Mouse (Mus musculus) urinary bladder, postnatal 36 days (tissue): ENCODE measurements at regions not wholly inside any gene's neighbourhood (a gene's known extent, or its start where the extent isn't known, plus 50 kb on each side); places are given as distances from the start of the nearest gene placed in this dataset.

ENCODE experiments used
- DNase-seq, 2 experiments: peaks; one replicate each; pipeline ENCODE4 v3.0.0; 2022; ENCODE audit warnings: low spot score in 2 of 2, mixed read lengths in 1 of 2

GRCm38 (mm10) chr4:142467920-142468319, 228.7 kb upstream of the Kazn start:
- no peak for DNase-seq

GRCm38 (mm10) chr4:142465226-142465625, 226.0 kb upstream of the Kazn start:
- no peak for DNase-seq

- no peak for DNase-seq
Observed at GRCm38 (mm10) chr4:142464066-142464465, 224.9 kb upstream of the Kazn start.

GRCm38 (mm10) chr4:142460468-142461086, 221.4 kb upstream of the Kazn start:
- no peak for DNase-seq

GRCm38 (mm10) chr4:142452614-142453013, 213.4 kb upstream of the Kazn start:
- DNase-seq = no peak

DNA sequence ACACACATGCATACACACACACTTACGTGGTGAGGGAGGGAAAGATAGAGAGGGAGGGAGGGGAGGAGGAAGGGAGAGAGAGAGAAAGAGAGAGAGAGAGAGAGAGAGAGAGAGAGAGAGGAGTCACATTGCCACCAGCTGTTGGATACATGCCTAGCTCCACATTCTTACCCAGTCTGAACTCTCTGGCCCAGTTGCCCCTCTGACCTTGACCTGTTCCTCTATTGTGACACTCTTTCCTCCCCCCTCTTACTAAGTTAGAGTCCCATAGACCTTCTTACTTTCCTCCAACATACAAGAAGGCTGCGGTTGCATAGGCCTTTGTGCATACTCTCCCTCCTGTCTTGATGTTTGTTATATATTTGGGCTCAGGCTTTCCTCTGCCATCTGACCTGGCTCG, 211.7 kb upstream of the Kazn start:
- DNase-seq = no peak

DNA sequence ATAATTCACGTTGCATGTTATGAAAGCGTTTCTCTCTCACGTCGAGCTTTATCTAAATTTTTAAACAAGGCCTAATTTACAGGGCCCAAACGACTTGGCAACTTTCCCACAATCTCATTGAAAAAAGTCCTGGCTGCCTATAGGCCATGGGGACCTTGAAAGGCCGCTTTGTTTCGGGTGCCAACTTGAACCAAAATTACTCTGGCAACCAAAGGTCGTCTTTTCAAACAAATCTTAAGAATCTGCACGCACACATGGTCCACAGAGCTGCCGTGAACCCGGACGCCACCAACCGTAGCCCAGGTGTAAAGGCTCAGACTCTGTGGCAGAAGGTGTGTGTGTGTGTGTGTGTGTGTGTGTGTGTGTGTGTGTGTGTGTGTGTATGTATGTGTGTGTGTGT, 210.5 kb upstream of the Kazn start:
- no peak for DNase-seq

DNA sequence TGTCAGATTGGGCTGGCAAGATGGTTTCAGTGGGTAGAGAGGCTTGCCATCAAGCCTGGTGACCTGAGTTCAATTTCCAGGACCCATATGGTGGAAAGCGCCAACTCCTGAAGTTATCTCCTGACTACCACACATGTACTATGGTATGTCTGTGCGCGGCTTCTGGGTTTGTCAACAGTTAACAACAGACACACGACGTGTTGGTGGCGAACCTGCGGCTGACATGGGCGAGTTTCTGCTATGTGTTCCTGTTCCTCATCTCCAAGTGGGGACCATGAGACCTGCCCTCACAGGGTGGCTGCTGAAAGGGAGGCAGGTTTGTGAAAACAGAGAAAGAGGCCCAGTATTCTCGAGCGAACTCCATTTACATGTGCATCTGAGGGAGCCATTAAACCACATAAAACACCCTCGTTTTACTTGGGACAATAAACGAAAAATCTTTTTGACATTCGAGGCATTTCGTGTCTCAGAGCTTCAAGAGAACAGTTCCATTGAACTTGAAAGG, 210.0 kb upstream of the Kazn start:
- DNase-seq = no peak

DNA sequence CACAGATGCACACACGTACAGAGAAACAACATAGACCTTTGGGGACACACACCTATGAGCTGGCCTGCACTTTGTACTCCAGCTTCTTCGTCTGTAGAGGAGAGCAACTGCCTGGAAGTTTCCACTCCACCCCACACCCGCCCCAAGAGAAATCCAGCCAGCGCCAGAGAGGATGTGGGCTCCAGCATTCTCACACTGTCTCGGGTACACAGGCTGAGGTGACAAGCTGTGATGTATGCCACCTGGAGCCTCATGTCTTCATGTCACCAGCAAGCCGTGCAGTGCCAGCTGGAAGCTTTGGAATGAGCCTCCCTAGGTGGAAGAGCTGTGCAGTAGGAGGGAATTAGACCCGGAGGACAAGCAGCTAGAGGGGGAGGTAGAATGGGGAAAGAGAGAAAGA, 208.3 kb upstream of the Kazn start:
- DNase-seq = no peak

- DNase-seq = peak in 1 of 2 experiments; percentile 26
Observed at GRCm38 (mm10) chr4:142441045-142441444, 201.8 kb upstream of the Kazn start.

DNA sequence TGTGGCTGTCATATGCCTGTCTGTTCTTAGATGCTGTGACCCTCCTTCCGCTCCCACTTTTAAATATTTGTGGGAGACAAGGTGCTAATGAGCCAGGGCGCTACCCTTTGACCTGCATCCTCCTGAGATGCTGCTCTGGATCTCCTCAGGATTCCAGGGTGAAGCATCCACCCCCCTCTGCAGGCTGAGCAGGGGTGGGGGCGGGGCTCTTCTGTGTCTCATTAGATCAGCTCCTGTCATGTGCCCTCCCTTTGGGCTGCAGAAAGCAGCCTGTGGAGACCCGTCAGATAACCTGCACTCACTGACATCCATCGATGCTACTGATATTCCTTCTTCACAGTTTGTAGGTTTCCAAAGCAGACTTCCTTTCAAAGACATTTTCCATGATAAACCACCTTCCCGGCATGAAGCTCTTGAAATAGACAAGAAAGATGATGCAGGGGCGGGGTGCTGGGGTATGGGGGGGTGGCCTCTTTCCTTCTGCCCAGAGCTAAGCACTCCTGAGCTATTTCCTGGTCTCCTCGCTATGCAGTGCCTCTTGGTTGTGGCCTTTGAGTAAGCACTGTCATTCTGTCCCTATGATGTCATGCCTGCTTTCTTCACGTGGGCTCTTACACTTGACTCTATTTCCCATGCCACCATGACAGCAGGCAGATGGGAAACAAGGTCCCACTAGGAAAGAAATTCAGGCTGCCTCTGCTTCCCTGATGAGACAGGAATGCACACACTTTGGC, 200.4 kb upstream of the Kazn start:
- DNase-seq = no peak

GRCm38 (mm10) chr4:142424596-142424995, 185.4 kb upstream of the Kazn start:
- DNase-seq = peak in 1 of 2 experiments; percentile 7

GRCm38 (mm10) chr4:142420427-142420826, 181.2 kb upstream of the Kazn start:
- no peak for DNase-seq

DNA sequence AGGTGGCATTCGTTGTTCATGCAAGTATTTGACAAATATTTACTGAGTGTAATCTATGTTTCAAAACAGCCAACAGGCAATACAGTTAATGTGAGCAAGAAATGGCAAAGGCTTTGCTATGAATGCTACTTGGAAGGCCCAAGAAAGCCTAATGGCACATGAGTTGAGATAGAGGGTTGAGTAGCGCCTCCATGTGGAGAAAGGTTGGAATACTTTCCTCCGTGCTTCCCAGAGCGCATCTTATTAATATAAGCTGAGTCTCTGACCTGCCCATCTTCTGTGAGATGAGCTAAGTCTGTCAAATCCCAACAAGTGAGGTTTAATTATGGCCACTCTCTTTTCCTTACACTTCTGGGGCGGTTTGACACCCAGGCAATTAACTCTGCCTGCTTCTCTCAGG, 175.7 kb upstream of the Kazn start:
- no peak for DNase-seq

- no peak for DNase-seq
Observed at GRCm38 (mm10) chr4:142411792-142412191, 172.6 kb upstream of the Kazn start.

DNA sequence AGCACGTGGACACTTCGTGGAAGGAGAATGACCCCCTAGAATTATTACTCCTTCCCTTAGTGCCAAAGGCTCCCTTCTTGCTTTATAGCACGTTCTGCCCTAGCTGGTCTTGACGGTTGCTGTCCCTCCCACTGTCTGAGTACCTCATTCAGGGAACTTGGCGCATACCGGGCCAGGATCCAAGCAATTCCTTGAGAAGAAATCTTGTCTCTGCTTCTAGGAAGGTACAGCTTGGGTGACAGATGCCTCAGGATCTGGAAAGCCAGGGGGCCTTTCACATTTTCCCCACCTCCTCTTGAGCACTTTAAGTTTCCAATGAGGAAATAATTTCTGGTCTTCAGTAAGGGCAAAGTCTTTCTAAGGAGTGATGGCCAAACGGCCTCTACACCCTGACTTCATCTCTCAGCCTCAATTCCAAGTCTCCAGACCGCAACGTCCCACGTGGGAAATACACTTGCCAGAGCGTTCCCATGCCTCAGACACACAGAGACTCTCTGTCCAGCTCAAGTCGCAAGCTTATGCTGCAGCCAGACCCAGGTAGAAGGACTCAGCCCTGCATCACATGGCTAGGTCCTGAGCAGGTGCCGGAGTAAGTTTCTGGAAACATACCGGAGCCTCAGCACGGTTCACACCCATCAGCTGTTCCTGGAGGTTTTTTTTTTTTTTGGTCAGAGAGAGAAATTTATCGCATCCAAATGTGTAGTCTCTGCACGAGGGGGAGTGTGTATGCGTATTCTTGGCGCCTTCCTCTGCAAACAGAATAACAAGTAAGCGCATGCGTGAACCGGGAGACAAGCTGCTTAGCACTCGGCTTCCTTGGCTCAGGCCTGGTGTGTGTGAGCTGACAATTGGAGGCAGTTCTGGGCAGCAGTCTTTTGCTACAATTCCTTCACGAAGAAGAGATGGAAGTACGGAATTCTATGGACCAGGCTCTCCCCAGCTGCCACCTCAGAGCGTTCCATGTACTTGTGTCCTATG, 171.7 kb upstream of the Kazn start:
- DNase-seq = peak in 1 of 2 experiments; percentile 16

- DNase-seq = no peak
Observed at GRCm38 (mm10) chr4:142397858-142398257, 158.7 kb upstream of the Kazn start.

DNA sequence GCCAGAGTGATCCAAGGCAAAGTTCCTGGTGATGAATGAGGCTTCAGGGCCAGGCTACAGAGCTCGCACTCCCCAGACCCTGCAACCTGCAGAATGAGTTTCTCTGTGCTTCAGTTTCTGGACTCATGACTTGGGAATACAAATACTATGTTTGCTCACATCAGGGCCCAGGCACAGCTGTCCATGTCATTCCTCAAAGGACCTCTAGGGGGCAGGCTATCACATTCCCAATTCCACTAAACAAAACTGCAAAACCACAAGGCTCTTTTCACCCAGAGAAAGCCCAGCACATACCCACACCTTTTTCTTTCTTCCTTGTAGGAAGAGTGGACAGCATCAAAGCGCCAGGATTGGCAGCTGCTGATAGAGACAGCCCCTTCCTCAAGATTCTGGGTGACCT, 153.7 kb upstream of the Kazn start:
- peak; percentile 4 to 7 for DNase-seq

- no peak for DNase-seq
Observed at GRCm38 (mm10) chr4:142390531-142391195, 151.5 kb upstream of the Kazn start.

- no peak for DNase-seq
Observed at GRCm38 (mm10) chr4:142388476-142388875, 149.3 kb upstream of the Kazn start.

DNA sequence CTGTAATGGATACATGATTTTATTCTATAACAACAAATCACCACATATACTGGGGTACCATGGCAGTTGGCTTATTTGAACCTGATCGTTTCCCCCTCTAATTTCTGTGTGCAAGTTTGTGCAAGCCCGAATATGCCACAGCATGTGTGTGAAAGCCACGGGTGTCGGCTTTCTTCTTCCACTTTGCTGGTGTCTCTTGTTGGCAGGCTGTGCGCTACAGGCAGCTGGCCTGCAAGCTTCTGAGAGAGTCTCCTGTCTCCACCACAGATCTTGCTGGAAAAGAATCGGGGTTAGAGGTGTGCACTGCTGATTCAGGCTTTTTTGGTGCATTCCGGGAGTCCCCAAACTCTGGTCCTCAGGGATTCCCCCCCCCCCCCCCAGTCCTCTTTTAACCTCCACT, 142.0 kb upstream of the Kazn start:
- DNase-seq = no peak

DNA sequence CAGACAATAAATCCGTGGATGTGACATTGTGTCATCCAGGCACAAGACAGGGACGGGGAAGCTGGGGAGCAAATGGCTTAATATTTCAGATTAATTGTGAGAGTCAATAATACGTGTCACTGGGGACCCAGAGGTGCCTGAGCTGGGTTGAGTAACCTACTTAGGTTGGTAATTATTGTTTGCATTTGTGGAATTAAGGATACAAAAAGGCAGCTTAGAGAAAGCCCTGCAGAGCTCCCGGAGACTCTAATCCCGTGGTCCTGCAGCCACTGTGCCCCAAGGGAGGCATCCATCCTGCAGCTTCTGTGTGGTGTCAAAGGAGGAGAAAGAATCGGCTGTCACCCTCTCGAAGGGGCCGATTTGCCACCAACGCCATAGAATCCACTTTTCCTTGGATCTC, 139.3 kb upstream of the Kazn start:
- DNase-seq = no peak
